Comparison of ENCODE assay signal across 8 mouse cellular contexts in genomic region chr11:97986738-97987465, GRCm38 (mm10). TPM values are rescaled to one million over a fixed set of nuclear protein-coding genes. Genes with fewer than 3 reads are reported as not detected.
A peak's percentile ranks its signal among the peaks of the same experiment; 100 is the strongest.
DNase-seq lines count a peak whose midpoint lies in the region; ATAC-seq lines count a peak whose summit lies in the region.

No protein-coding gene starts in this region.

- no peak overlapping the region for H3K27ac ChIP-seq in kidney, embryonic 14.5 days (ENCODE audit: low read depth, low read length)
- 0 out of 2 replicates have a peak overlapping the region, but pooled peaks have one; percentile 42 for H3K27ac ChIP-seq in hindbrain, embryonic 10.5 days
- no peak overlapping the region for H3K27ac ChIP-seq in midbrain, embryonic 11.5 days (ENCODE audit: low read depth, low read length)

- 28% methylated on average over 14 of the region's 17 CpGs for WGBS in kidney, embryonic 14.5 days
- WGBS in hindbrain, embryonic 10.5 days, result 29% methylated on average over 17 of the region's 17 CpGs
- WGBS in midbrain, embryonic 11.5 days, result 23% methylated on average over 17 of the region's 17 CpGs

- H3K27me3 ChIP-seq in kidney, embryonic 14.5 days (ENCODE audit: control insufficient read depth, insufficient read depth, low read length), result peaks cover 23% of the 10 kb centered on the region
- peaks cover 63% of the 10 kb centered on the region for H3K27me3 ChIP-seq in hindbrain, embryonic 10.5 days (ENCODE audit: insufficient read depth, poor library complexity, severe bottlenecking)
- H3K27me3 ChIP-seq in midbrain, embryonic 11.5 days (ENCODE audit: control insufficient read depth, insufficient read depth, low read length), result peaks cover 27% of the 10 kb centered on the region

- H3K4me2 ChIP-seq in kidney, embryonic 14.5 days (replicated peaks; ENCODE audit: low read depth, low read length), result peak overlapping the region; percentile 91
- peak overlapping the region; percentile 83 for H3K4me2 ChIP-seq in midbrain, embryonic 11.5 days

- peak; percentile 0; the same call in 1 of the 2 replicates for ATAC-seq in kidney, embryonic 14.5 days (ENCODE audit: low FRiP score, low TSS enrichment)
- no peak for ATAC-seq in midbrain, embryonic 11.5 days (ENCODE audit: low FRiP score)
- no peak for ATAC-seq in megakaryocyte-erythroid progenitor cell, adult 5-6 weeks (replicated peaks; ENCODE audit: low FRiP score, low TSS enrichment, poor library complexity, severe bottlenecking)
- ATAC-seq in CD4-positive, CD25-positive, alpha-beta regulatory T cell, adult 4 months, result no peak

- DNase-seq in kidney, postnatal 25 days, result no peak
- peak; percentile 30 for DNase-seq in ZHBTc4 (ENCODE audit: low read depth, low spot score)
- DNase-seq in hindbrain, embryonic 10.5 days (ENCODE audit: low spot score), result no peak
- no peak for DNase-seq in midbrain, embryonic 11.5 days (ENCODE audit: low spot score, missing footprints)
- no peak for DNase-seq in right cerebral cortex, postnatal 25 days

- no peaks in the 10 kb centered on the region for H3K9me3 ChIP-seq in kidney, embryonic 14.5 days (ENCODE audit: control insufficient read depth, low read length)
- no peaks in the 10 kb centered on the region for H3K9me3 ChIP-seq in hindbrain, embryonic 10.5 days
- H3K9me3 ChIP-seq in midbrain, embryonic 11.5 days (ENCODE audit: control insufficient read depth, low read length), result no peaks in the 10 kb centered on the region

- peak overlapping the region; percentile 82 for H3K4me3 ChIP-seq in kidney, embryonic 14.5 days (ENCODE audit: low read length)
- H3K4me3 ChIP-seq in hindbrain, embryonic 10.5 days, result peak overlapping the region; percentile 72
- H3K4me3 ChIP-seq in midbrain, embryonic 11.5 days (ENCODE audit: low read depth, low read length), result peak overlapping the region; percentile 85

- no peaks in the 10 kb centered on the region for H3K36me3 ChIP-seq in kidney, embryonic 14.5 days (ENCODE audit: control insufficient read depth, insufficient read depth, low read length)
- H3K36me3 ChIP-seq in hindbrain, embryonic 10.5 days, result no peaks in the 10 kb centered on the region
- no peaks in the 10 kb centered on the region for H3K36me3 ChIP-seq in midbrain, embryonic 11.5 days (ENCODE audit: control insufficient read depth, insufficient read depth, low read length)

- H3K4me1 ChIP-seq in kidney, embryonic 14.5 days (ENCODE audit: control insufficient read depth, insufficient read depth, low read length), result peaks cover 25% of the 10 kb centered on the region
- H3K4me1 ChIP-seq in hindbrain, embryonic 10.5 days (replicated peaks), result peaks cover 33% of the 10 kb centered on the region
- peaks cover 13% of the 10 kb centered on the region for H3K4me1 ChIP-seq in midbrain, embryonic 11.5 days (ENCODE audit: control insufficient read depth, insufficient read depth, low read length)

- H3K9ac ChIP-seq in kidney, embryonic 14.5 days (ENCODE audit: low read depth, low read length), result 0 out of 2 replicates have a peak overlapping the region, but pooled peaks have one; percentile 65
- H3K9ac ChIP-seq in midbrain, embryonic 11.5 days (ENCODE audit: low read length), result no peak overlapping the region

RNA-seq across cellular contexts. Expression of gene Plxdc1, which starts 0.7 kb away (rescaled TPM):
- 0.69 and 1.7 TPM in 2 replicates for polyA plus RNA-seq in kidney, embryonic 14.5 days (2014; fragmentation: Nextera tagmentation; extraction: Ambion mirVana)
- polyA plus RNA-seq in hindbrain, embryonic 10.5 days (2016; fragmentation: Nextera tagmentation; extraction: Ambion mirVana), result 0.11 and 0.24 TPM in 2 replicates
- 0.14 TPM in 1 of 2 replicates, not detected in the other for polyA plus RNA-seq in midbrain, embryonic 11.5 days (2014; fragmentation: Nextera tagmentation; extraction: Ambion mirVana)
- total RNA-seq in megakaryocyte-erythroid progenitor cell, adult 5-6 weeks (2014; fragmentation: Nextera tagmentation), result 10.2 and 11.8 TPM in 2 replicates
- 3.4 and 4.1 TPM in 2 replicates for total RNA-seq in megakaryocyte-erythroid progenitor cell, adult 5-6 weeks (2017)
- 1 to 10 TPM; 1.8 to 3.7 TPM for polyA plus RNA-seq in CD4-positive, CD25-positive, alpha-beta regulatory T cell, adult 4 months (2017; shearing (Covaris generic))

RNA-seq across cellular contexts. Expression of gene Arl5c, which starts 9.1 kb away (rescaled TPM):
- 9.3 and 16.2 TPM in 2 replicates for polyA plus RNA-seq in kidney, embryonic 14.5 days (2014; fragmentation: Nextera tagmentation; extraction: Ambion mirVana)
- polyA plus RNA-seq in hindbrain, embryonic 10.5 days (2016; fragmentation: Nextera tagmentation; extraction: Ambion mirVana), result 13.3 and 16.2 TPM in 2 replicates
- 6.7 and 8.9 TPM in 2 replicates for polyA plus RNA-seq in midbrain, embryonic 11.5 days (2014; fragmentation: Nextera tagmentation; extraction: Ambion mirVana)
- 2.4 and 9.8 TPM in 2 replicates for total RNA-seq in megakaryocyte-erythroid progenitor cell, adult 5-6 weeks (2014; fragmentation: Nextera tagmentation)
- total RNA-seq in megakaryocyte-erythroid progenitor cell, adult 5-6 weeks (2017), result 0.50 and 2.7 TPM in 2 replicates
- 100 to 1,000 TPM in 1 of 2 experiments, 10 to 100 TPM in 1; 89.8 to 124 TPM for polyA plus RNA-seq in CD4-positive, CD25-positive, alpha-beta regulatory T cell, adult 4 months (2017; shearing (Covaris generic))

RNA-seq across cellular contexts. Expression of gene Cacnb1, which starts 35.9 kb away (rescaled TPM):
- 11.7 and 12.3 TPM in 2 replicates for polyA plus RNA-seq in kidney, embryonic 14.5 days (2014; fragmentation: Nextera tagmentation; extraction: Ambion mirVana)
- polyA plus RNA-seq in hindbrain, embryonic 10.5 days (2016; fragmentation: Nextera tagmentation; extraction: Ambion mirVana), result 7.6 and 22.9 TPM in 2 replicates
- 9.7 and 10.3 TPM in 2 replicates for polyA plus RNA-seq in midbrain, embryonic 11.5 days (2014; fragmentation: Nextera tagmentation; extraction: Ambion mirVana)
- total RNA-seq in megakaryocyte-erythroid progenitor cell, adult 5-6 weeks (2014; fragmentation: Nextera tagmentation), result 0.40 and 0.98 TPM in 2 replicates
- 0.38 TPM in 1 of 2 replicates, not detected in the other for total RNA-seq in megakaryocyte-erythroid progenitor cell, adult 5-6 weeks (2017)
- 1 to 10 TPM; 1.8 to 2.4 TPM for polyA plus RNA-seq in CD4-positive, CD25-positive, alpha-beta regulatory T cell, adult 4 months (2017; shearing (Covaris generic))

RNA-seq across cellular contexts. Expression of gene Rpl19, which starts 39.6 kb away (rescaled TPM):
- polyA plus RNA-seq in kidney, embryonic 14.5 days (2014; fragmentation: Nextera tagmentation; extraction: Ambion mirVana), result 1,236 and 1,648 TPM in 2 replicates
- polyA plus RNA-seq in hindbrain, embryonic 10.5 days (2016; fragmentation: Nextera tagmentation; extraction: Ambion mirVana), result 1,011 and 1,145 TPM in 2 replicates
- polyA plus RNA-seq in midbrain, embryonic 11.5 days (2014; fragmentation: Nextera tagmentation; extraction: Ambion mirVana), result 945 and 991 TPM in 2 replicates
- 4,206 and 4,300 TPM in 2 replicates for total RNA-seq in megakaryocyte-erythroid progenitor cell, adult 5-6 weeks (2014; fragmentation: Nextera tagmentation)
- 1,746 and 2,000 TPM in 2 replicates for total RNA-seq in megakaryocyte-erythroid progenitor cell, adult 5-6 weeks (2017)
- polyA plus RNA-seq in CD4-positive, CD25-positive, alpha-beta regulatory T cell, adult 4 months (2017; shearing (Covaris generic)), result 1,000 to 10,000 TPM; 3,157 to 3,173 TPM
